Mouse (Mus musculus) CH12.LX (cell line): ENCODE data around the gene Ubash3a. TPM values are rescaled to one million over a fixed set of nuclear protein-coding genes. Genes with fewer than 3 reads are reported as not detected.

Source experiments
- DNase-seq: peaks from one replicate; pipeline ENCODE4 v3.0.0-alpha.2; 2013; ENCODE audit errors: extremely low read depth
- H3K27ac ChIP-seq: 2 replicates; pipeline ENCODE4 v1.5.1; 2012; ENCODE audit warnings: low read depth, mild to moderate bottlenecking, control low read depth, moderate library complexity; ENCODE audit not compliant: insufficient read depth
- H3K27me3 ChIP-seq: replicated peaks from 2 replicates; pipeline ENCODE3; 2012; ENCODE audit warnings: inconsistent platforms
- H3K36me3 ChIP-seq, 2 experiments: replicated peaks in 1 of 2; 2 replicates each; pipeline versions ENCODE3 to v1.6.1; 2012; ENCODE audit warnings: inconsistent platforms in 1 of 2, low read length in 1 of 2, mild to moderate bottlenecking in 1 of 2, mixed read lengths in 1 of 2, moderate library complexity in 1 of 2; ENCODE audit not compliant: control insufficient read depth in 1 of 2, insufficient read depth in 1 of 2
- H3K4me1 ChIP-seq, 2 experiments: 2 replicates each; pipeline ENCODE4 v1.6.1; 2012; ENCODE audit warnings: inconsistent platforms in 1 of 2, moderate library complexity in 1 of 2; ENCODE audit not compliant: insufficient read depth in 2 of 2, control insufficient read depth in 1 of 2
- H3K4me2 ChIP-seq: 2 replicates; pipeline ENCODE4 v1.6.1; 2012; ENCODE audit warnings: low read depth, mild to moderate bottlenecking, control low read depth; ENCODE audit not compliant: poor library complexity, insufficient read depth, severe bottlenecking
- H3K4me3 ChIP-seq, 3 experiments: fragments of 150-350 bp in 1 of 3; sonication (generic) in 1 of 3; replicated peaks in 1 of 3; 2 replicates each; pipeline versions ENCODE3 to v1.5.1; 2011 to 2012; ENCODE audit warnings: low read depth in 2 of 3, low read length in 2 of 3, mild to moderate bottlenecking in 2 of 3, moderate library complexity in 2 of 3, control low read depth in 1 of 3, improper control_type of control experiment in 1 of 3, inconsistent platforms in 1 of 3, mixed read lengths in 1 of 3; ENCODE audit not compliant: poor library complexity in 1 of 3
- H3K79me2 ChIP-seq: replicated peaks from 2 replicates; pipeline ENCODE4 v1.6.1; 2012; ENCODE audit warnings: mild to moderate bottlenecking, moderate library complexity; ENCODE audit not compliant: control insufficient read depth, poor library complexity, insufficient read depth, severe bottlenecking; ENCODE audit errors: extremely low read depth
- H3K9ac ChIP-seq: 2 replicates; pipeline ENCODE4 v1.6.1; 2012; ENCODE audit warnings: low read depth, mild to moderate bottlenecking, control low read depth, moderate library complexity; ENCODE audit not compliant: insufficient read depth
- H3K9me3 ChIP-seq: replicated peaks from 2 replicates; pipeline ENCODE3; 2012; ENCODE audit warnings: low read length, inconsistent platforms, mixed read lengths
- BHLHE40 ChIP-seq: IDR thresholded peaks from 2 replicates; pipeline ENCODE4 v1.6.1; 2011; ENCODE audit warnings: mild to moderate bottlenecking, low read depth, low read length, improper control_type of control experiment
- CHD1 ChIP-seq: IDR thresholded peaks from 2 replicates; pipeline ENCODE4 v1.6.1; 2012; ENCODE audit warnings: low read depth, low read length, improper control_type of control experiment, inconsistent platforms
- CTCF ChIP-seq, 2 experiments: IDR thresholded peaks in 1 of 2; conservative IDR thresholded peaks in 1 of 2; 2 replicates each; pipeline ENCODE4 v1.5.1; 2011 to 2012; ENCODE audit warnings: low read depth in 2 of 2, low read length in 2 of 2, improper control_type of control experiment in 1 of 2, inconsistent platforms in 1 of 2, mild to moderate bottlenecking in 1 of 2, moderate library complexity in 1 of 2
- E2F4 ChIP-seq: IDR thresholded peaks from 2 replicates; pipeline ENCODE4 v1.6.1; 2011; ENCODE audit warnings: low read depth, low read length, improper control_type of control experiment; ENCODE audit not compliant: insufficient replicate concordance
- EP300 ChIP-seq: IDR thresholded peaks from 2 replicates; pipeline ENCODE4 v1.6.1; 2011; ENCODE audit warnings: low read length, improper control_type of control experiment
- GABPA ChIP-seq: IDR thresholded peaks from 2 replicates; pipeline ENCODE4 v1.6.1; 2012; ENCODE audit warnings: low read depth, low read length, improper control_type of control experiment, inconsistent platforms; ENCODE audit not compliant: insufficient replicate concordance
- HCFC1 ChIP-seq: IDR thresholded peaks from 2 replicates; pipeline ENCODE4 v1.6.1; 2012; ENCODE audit warnings: low read depth, mild to moderate bottlenecking, inconsistent platforms, low read length, improper control_type of control experiment
- IRF4 ChIP-seq: IDR thresholded peaks from 2 replicates; pipeline ENCODE4 v1.6.1; 2014; ENCODE audit warnings: low read depth, mild to moderate bottlenecking, inconsistent platforms, low read length, improper control_type of control experiment
- JUN ChIP-seq: IDR thresholded peaks from 2 replicates; pipeline ENCODE4 v1.6.1; 2011; ENCODE audit warnings: low read depth, mild to moderate bottlenecking, low read length, improper control_type of control experiment, moderate library complexity; ENCODE audit not compliant: insufficient read depth
- MAX ChIP-seq: IDR thresholded peaks from 2 replicates; pipeline ENCODE4 v1.6.1; 2011; ENCODE audit warnings: low read length, improper control_type of control experiment
- MXI1 ChIP-seq: IDR thresholded peaks from 2 replicates; pipeline ENCODE4 v1.6.1; 2011; ENCODE audit warnings: mild to moderate bottlenecking, low read depth, low read length, improper control_type of control experiment
- MYC ChIP-seq: IDR thresholded peaks from 2 replicates; pipeline ENCODE4 v1.6.1; 2011; ENCODE audit warnings: low read depth, mild to moderate bottlenecking, improper control_type of control experiment, low read length
- PAX5 ChIP-seq: IDR thresholded peaks from 2 replicates; pipeline ENCODE4 v1.6.1; 2012; ENCODE audit warnings: low read length, inconsistent platforms, mixed read lengths
- POLR2A ChIP-seq: IDR thresholded peaks from 2 replicates; pipeline ENCODE4 v1.6.1; 2011; ENCODE audit warnings: low read depth, mild to moderate bottlenecking, improper control_type of control experiment, low read length
- POLR2AphosphoS2 ChIP-seq: IDR thresholded peaks from 2 replicates; pipeline ENCODE4 v1.6.1; 2011; ENCODE audit warnings: low read depth, low read length, improper control_type of control experiment
- RAD21 ChIP-seq: IDR thresholded peaks from 2 replicates; pipeline ENCODE4 v1.6.1; 2011; ENCODE audit warnings: low read depth, mild to moderate bottlenecking, low read length, improper control_type of control experiment, moderate library complexity
- RCOR1 ChIP-seq: conservative IDR thresholded peaks from 2 replicates; pipeline ENCODE4 v1.6.1; 2012; ENCODE audit warnings: low read depth, mild to moderate bottlenecking, inconsistent platforms, low read length, improper control_type of control experiment
- SIN3A ChIP-seq: IDR thresholded peaks from 2 replicates; pipeline ENCODE4 v1.6.1; 2012; ENCODE audit warnings: low read length, improper control_type of control experiment, inconsistent platforms
- SMC3 ChIP-seq: IDR thresholded peaks from 2 replicates; pipeline ENCODE4 v1.6.1; 2011; ENCODE audit warnings: low read depth, low read length, improper control_type of control experiment
- UBTF ChIP-seq: IDR thresholded peaks from 2 replicates; pipeline ENCODE4 v1.6.1; 2012; ENCODE audit warnings: low read depth, mild to moderate bottlenecking, inconsistent platforms, low read length, improper control_type of control experiment, moderate library complexity
- USF1 ChIP-seq: IDR thresholded peaks from 2 replicates; pipeline ENCODE4 v1.6.1; 2014; ENCODE audit warnings: low read depth, mild to moderate bottlenecking, inconsistent platforms, low read length, improper control_type of control experiment
- USF2 ChIP-seq: conservative IDR thresholded peaks from 2 replicates; pipeline ENCODE4 v1.6.1; 2011; ENCODE audit warnings: low read depth, low read length, improper control_type of control experiment
- ZMIZ1 ChIP-seq: IDR thresholded peaks from 2 replicates; pipeline ENCODE4 v1.6.1; 2012; ENCODE audit warnings: low read depth, mild to moderate bottlenecking, inconsistent platforms, low read length, improper control_type of control experiment
- dilution Hi-C: fragments of 300-500 bp; cut with MboI; formaldehyde crosslinking; loops from 2 replicates; pipeline ENCODE4 v1.14.3; 2020; ENCODE audit warnings: low sequenced_read_pairs; ENCODE audit not compliant: extremely low pct_unique_long_range_greater_than_20kb, extremely low pct_ligation_motif_present
- in situ Hi-C: fragments of 300-500 bp; cut with MboI; formaldehyde crosslinking; loops from 3 replicates; pipeline ENCODE4 v1.14.3; 2019; ENCODE audit warnings: low sequenced_read_pairs, low pct_ligation_motif_present, low pct_unique_long_range_greater_than_20kb, mixed read lengths
- polyA plus RNA-seq: library from polyadenylated mRNA; unstranded; fragments of >175 nt; gene quantifications from 2 replicates; pipeline ENCODE4 v1.2.1, GENCODE M21; 2012; ENCODE audit warnings: low read depth; ENCODE audit not compliant: insufficient read length
- total RNA-seq, 2 experiments: library from RNA; depleted of rRNA; stranded (reverse); fragments of 300-350 nt in 1 of 2; fragments of >200 nt in 1 of 2; gene quantifications; 2 replicates each; pipeline ENCODE4 v1.2.3; 2012 to 2014

Gene Ubash3a
- total and polyA plus RNA-seq, 3 experiments = 0.08 to 0.17 TPM; not detected in 1

DNA sequence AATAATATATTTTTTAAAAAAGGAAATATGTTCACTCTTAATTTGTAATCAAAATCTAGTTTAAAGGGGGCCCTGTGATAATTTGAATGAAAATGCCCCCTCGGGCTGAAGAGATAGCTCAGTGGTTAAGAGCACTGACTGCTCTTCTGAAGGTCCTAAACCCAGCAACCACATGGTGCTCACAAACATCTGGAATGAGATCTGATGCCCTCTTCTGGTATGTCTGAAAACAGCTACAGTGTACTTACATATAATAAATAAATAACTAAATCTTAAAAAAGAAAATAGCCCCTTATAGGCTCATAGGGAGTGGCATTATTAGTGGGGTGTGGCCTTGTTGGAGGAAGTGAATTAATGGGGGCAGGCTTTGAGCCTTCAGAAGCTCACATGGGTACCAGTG lies 49.5 kb downstream of the Ubash3a start:
- peaks cover 24% of the 10 kb centered on the region for H3K27me3 ChIP-seq
- DNase-seq = no peak
- H3K79me2 ChIP-seq = no peaks in the 10 kb centered on the region
- H3K4me1 ChIP-seq = peaks cover 16 to 48% of the 10 kb centered on the region in 2 experiments
- no peaks in the 10 kb centered on the region for H3K36me3 ChIP-seq
- H3K4me2 ChIP-seq = no peak overlapping the region
- H3K9me3 ChIP-seq = peaks cover 7% of the 10 kb centered on the region
- H3K9ac ChIP-seq = no peak overlapping the region
- H3K27ac ChIP-seq = no peak overlapping the region
- dilution Hi-C loops = no loop called here
- in situ Hi-C loops = no loop called here
- no peak overlapping the region for H3K4me3 ChIP-seq
- TF ChIP-seq SMC3 (peak; percentile 8; the same call in 1 of the 2 replicates), CHD1 (no peak), ZMIZ1 (no peak), BHLHE40 (no peak), SIN3A (no peak), USF2 (no peak), HCFC1 (no peak), CTCF (conservative IDR thresholded peaks at IDR 0.05 in 1 of 2, IDR thresholded peaks at IDR 0.05 in 1 of 2; ENCODE audit: low read depth in 2 of 2, low read length in 2 of 2) (peak in 1 of 2 experiments; percentile 32; a peak in 2 of 4 replicates), PAX5 (no peak), EP300 (no peak), MYC (0 out of 2 replicates have a peak, but pooled peaks have one; percentile 51), USF1 (no peak), MXI1 (no peak)

DNA sequence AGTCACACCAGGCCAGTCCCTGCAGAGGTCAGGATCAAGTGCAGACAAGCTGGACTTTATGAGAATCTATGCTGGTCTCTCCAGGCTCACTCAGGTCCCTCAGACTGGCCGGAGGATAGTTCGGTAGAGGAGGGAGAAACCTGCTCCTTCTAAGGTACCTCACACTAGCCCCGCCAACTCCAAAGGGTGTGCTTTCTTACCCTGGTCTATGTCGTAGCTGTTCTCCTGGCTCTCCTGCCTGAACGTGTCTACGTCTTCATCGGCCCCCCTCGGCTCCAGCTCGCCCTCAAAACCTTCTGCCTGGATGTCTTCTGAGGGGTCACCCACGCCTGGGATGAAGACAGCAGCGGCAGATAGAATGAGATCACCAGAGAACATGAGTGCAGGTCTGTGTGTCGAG lies 50.2 kb downstream of the Ubash3a start:
- H3K4me2 ChIP-seq = no peak overlapping the region
- H3K27me3 ChIP-seq = peaks cover 17% of the 10 kb centered on the region
- in situ Hi-C loops (no loop called here), dilution Hi-C loops (no loop called here)
- TF ChIP-seq SIN3A (no peak), JUN (no peak), MAX (no peak), ZMIZ1 (no peak), RCOR1 (no peak), POLR2AphosphoS2 (no peak), GABPA (no peak), MXI1 (no peak), USF1 (no peak), IRF4 (no peak), POLR2A (no peak), RAD21 (no peak), UBTF (no peak), CHD1 (no peak), USF2 (no peak), EP300 (no peak), E2F4 (no peak)
- no peaks in the 10 kb centered on the region for H3K36me3 ChIP-seq
- peaks cover 7% of the 10 kb centered on the region for H3K9me3 ChIP-seq
- no peak overlapping the region for H3K9ac ChIP-seq
- no peaks in the 10 kb centered on the region for H3K79me2 ChIP-seq
- no peak for DNase-seq
- H3K4me3 ChIP-seq = no peak overlapping the region
- H3K27ac ChIP-seq = no peak overlapping the region
- H3K4me1 ChIP-seq = peaks cover 16 to 53% of the 10 kb centered on the region in 2 experiments
